Mouse (Mus musculus): Measurements from ENCODE around the gene Gpc6. TPM values are rescaled to one million over a fixed set of nuclear protein-coding genes. Genes with fewer than 3 reads are reported as not detected.

The Gpc6 gene
- polyA plus RNA-seq, 1 experiment from 2014 or later = 37.6 TPM

GRCm38 (mm10) chr14:117648199-117648960 lies 723.3 kb downstream of the Gpc6 start:
- H3K27ac ChIP-seq = no peak overlapping the region
- ATAC-seq = peak; percentile 34; the same call in 1 of the 2 replicates
- 47% methylated on average over 9 of the region's 9 CpGs for WGBS
- no peak overlapping the region for H3K4me2 ChIP-seq (replicated peaks)
- no peak overlapping the region for H3K9ac ChIP-seq
- H3K4me3 ChIP-seq (replicated peaks) = no peak overlapping the region
- H3K4me1 ChIP-seq (replicated peaks) = 0 out of 2 replicates have a peak, but pooled peaks cover 2% of the 10 kb centered on the region
- no peaks in the 10 kb centered on the region for H3K27me3 ChIP-seq (replicated peaks)
- H3K9me3 ChIP-seq = no peaks in the 10 kb centered on the region
- H3K36me3 ChIP-seq = no peaks in the 10 kb centered on the region

GRCm38 (mm10) chr14:117650141-117650540 lies 725.0 kb downstream of the Gpc6 start:
- ATAC-seq = no peak
- Histone ChIP-seq H3K9ac (no peak overlapping the region), H3K36me3 (no peaks in the 10 kb centered on the region), H3K9me3 (no peaks in the 10 kb centered on the region), H3K27me3 (replicated peaks) (no peaks in the 10 kb centered on the region), H3K4me1 (replicated peaks) (0 out of 2 replicates have a peak, but pooled peaks cover 2% of the 10 kb centered on the region), H3K4me3 (replicated peaks) (no peak overlapping the region), H3K27ac (no peak overlapping the region), H3K4me2 (replicated peaks) (no peak overlapping the region)
- 95% methylated on average over 4 of the region's 4 CpGs for WGBS

GRCm38 (mm10) chr14:117651271-117651670 lies 726.2 kb downstream of the Gpc6 start:
- no peaks in the 10 kb centered on the region for H3K9me3 ChIP-seq
- H3K27me3 ChIP-seq (replicated peaks) = no peaks in the 10 kb centered on the region
- no peak overlapping the region for H3K27ac ChIP-seq
- WGBS = 21% methylated on average over 4 of the region's 4 CpGs
- no peak overlapping the region for H3K4me3 ChIP-seq (replicated peaks)
- 0 out of 2 replicates have a peak, but pooled peaks cover 2% of the 10 kb centered on the region for H3K4me1 ChIP-seq (replicated peaks)
- no peak overlapping the region for H3K9ac ChIP-seq
- H3K4me2 ChIP-seq (replicated peaks) = no peak overlapping the region
- H3K36me3 ChIP-seq = no peaks in the 10 kb centered on the region
- peak; percentile 69 for ATAC-seq

GRCm38 (mm10) chr14:117651938-117652337 lies 726.8 kb downstream of the Gpc6 start:
- Histone ChIP-seq H3K4me3 (replicated peaks) (no peak overlapping the region), H3K9ac (no peak overlapping the region), H3K4me1 (replicated peaks) (0 out of 2 replicates have a peak, but pooled peaks cover 2% of the 10 kb centered on the region), H3K27ac (no peak overlapping the region), H3K4me2 (replicated peaks) (no peak overlapping the region), H3K27me3 (replicated peaks) (no peaks in the 10 kb centered on the region), H3K36me3 (no peaks in the 10 kb centered on the region), H3K9me3 (no peaks in the 10 kb centered on the region)
- ATAC-seq = no peak
- WGBS = 63% methylated on average over 2 of the region's 2 CpGs

- no peak overlapping the region for H3K4me3 ChIP-seq (replicated peaks)
- H3K27ac ChIP-seq = no peak overlapping the region
- no peaks in the 10 kb centered on the region for H3K4me1 ChIP-seq (replicated peaks)
- no peak overlapping the region for H3K9ac ChIP-seq
- H3K4me2 ChIP-seq (replicated peaks) = no peak overlapping the region
- H3K36me3 ChIP-seq = no peaks in the 10 kb centered on the region
- WGBS = 86% methylated on average over 6 of the region's 6 CpGs
- H3K27me3 ChIP-seq (replicated peaks) = no peaks in the 10 kb centered on the region
- ATAC-seq = no peak
- no peaks in the 10 kb centered on the region for H3K9me3 ChIP-seq
Observed at GRCm38 (mm10) chr14:117655382-117655781, 730.3 kb downstream of the Gpc6 start.

- no peak for ATAC-seq
- H3K4me1 ChIP-seq (replicated peaks) = no peaks in the 10 kb centered on the region
- WGBS = 73% methylated on average over 8 of the region's 8 CpGs
Observed at GRCm38 (mm10) chr14:117659198-117659761, 734.2 kb downstream of the Gpc6 start.

GRCm38 (mm10) chr14:117662261-117662660 lies 737.1 kb downstream of the Gpc6 start:
- 83% methylated on average over 4 of the region's 4 CpGs for WGBS
- no peak for ATAC-seq
- no peaks in the 10 kb centered on the region for H3K4me1 ChIP-seq (replicated peaks)
- no peaks in the 10 kb centered on the region for H3K27me3 ChIP-seq (replicated peaks)
- H3K36me3 ChIP-seq = no peaks in the 10 kb centered on the region
- no peaks in the 10 kb centered on the region for H3K9me3 ChIP-seq
- H3K4me3 ChIP-seq (replicated peaks) = no peak overlapping the region
- H3K4me2 ChIP-seq (replicated peaks) = no peak overlapping the region
- no peak overlapping the region for H3K27ac ChIP-seq
- no peak overlapping the region for H3K9ac ChIP-seq

More at GRCm38 (mm10) chr14:117659198-117659761, 734.2 kb downstream of the Gpc6 start:
- no peaks in the 10 kb centered on the region for H3K36me3 ChIP-seq
- H3K9ac ChIP-seq = no peak overlapping the region
- no peaks in the 10 kb centered on the region for H3K9me3 ChIP-seq
- H3K4me3 ChIP-seq (replicated peaks) = no peak overlapping the region
- no peak overlapping the region for H3K4me2 ChIP-seq (replicated peaks)
- no peaks in the 10 kb centered on the region for H3K27me3 ChIP-seq (replicated peaks)
- no peak overlapping the region for H3K27ac ChIP-seq

- Histone ChIP-seq H3K9me3 (no peaks in the 10 kb centered on the region), H3K27me3 (replicated peaks) (no peaks in the 10 kb centered on the region), H3K9ac (no peak overlapping the region), H3K4me3 (replicated peaks) (no peak overlapping the region), H3K27ac (no peak overlapping the region), H3K4me2 (replicated peaks) (no peak overlapping the region), H3K36me3 (no peaks in the 10 kb centered on the region), H3K4me1 (replicated peaks) (no peaks in the 10 kb centered on the region)
- no peak for ATAC-seq
- 73% methylated on average over 4 of the region's 4 CpGs for WGBS
Observed at GRCm38 (mm10) chr14:117664796-117665195, 739.7 kb downstream of the Gpc6 start.

GRCm38 (mm10) chr14:117666126-117666525 lies 741.0 kb downstream of the Gpc6 start:
- ATAC-seq = no peak
- Histone ChIP-seq H3K27me3 (replicated peaks) (no peaks in the 10 kb centered on the region), H3K4me3 (replicated peaks) (no peak overlapping the region), H3K36me3 (no peaks in the 10 kb centered on the region), H3K9me3 (no peaks in the 10 kb centered on the region), H3K9ac (no peak overlapping the region), H3K4me2 (replicated peaks) (no peak overlapping the region), H3K27ac (no peak overlapping the region), H3K4me1 (replicated peaks) (no peaks in the 10 kb centered on the region)
- WGBS = 90% methylated on average over 2 of the region's 2 CpGs

GRCm38 (mm10) chr14:117673541-117673940 lies 748.4 kb downstream of the Gpc6 start:
- Histone ChIP-seq H3K9ac (no peak overlapping the region), H3K4me3 (replicated peaks) (no peak overlapping the region), H3K4me1 (replicated peaks) (no peaks in the 10 kb centered on the region), H3K27ac (no peak overlapping the region), H3K36me3 (no peaks in the 10 kb centered on the region), H3K9me3 (no peaks in the 10 kb centered on the region), H3K4me2 (replicated peaks) (no peak overlapping the region), H3K27me3 (replicated peaks) (no peaks in the 10 kb centered on the region)
- 84% methylated on average over 7 of the region's 7 CpGs for WGBS
- ATAC-seq = no peak

GRCm38 (mm10) chr14:117674482-117674881 lies 749.4 kb downstream of the Gpc6 start:
- no peak overlapping the region for H3K4me3 ChIP-seq (replicated peaks)
- 37% methylated on average over 3 of the region's 3 CpGs for WGBS
- no peak overlapping the region for H3K27ac ChIP-seq
- H3K36me3 ChIP-seq = no peaks in the 10 kb centered on the region
- no peaks in the 10 kb centered on the region for H3K27me3 ChIP-seq (replicated peaks)
- no peaks in the 10 kb centered on the region for H3K9me3 ChIP-seq
- peak; percentile 53 for ATAC-seq
- H3K4me2 ChIP-seq (replicated peaks) = no peak overlapping the region
- no peak overlapping the region for H3K9ac ChIP-seq
- no peaks in the 10 kb centered on the region for H3K4me1 ChIP-seq (replicated peaks)

- WGBS = 88% methylated on average over 3 of the region's 3 CpGs
- Histone ChIP-seq H3K4me1 (replicated peaks) (peaks cover 13% of the 10 kb centered on the region; the same call in 1 of the 2 replicates), H3K4me3 (replicated peaks) (no peak overlapping the region), H3K9ac (no peak overlapping the region), H3K9me3 (no peaks in the 10 kb centered on the region), H3K36me3 (no peaks in the 10 kb centered on the region), H3K27me3 (replicated peaks) (no peaks in the 10 kb centered on the region), H3K4me2 (replicated peaks) (no peak overlapping the region), H3K27ac (no peak overlapping the region)
- no peak for ATAC-seq
Observed at GRCm38 (mm10) chr14:117679926-117680325, 754.8 kb downstream of the Gpc6 start.

All from intestine, embryonic 15.5 days (tissue).